Mouse (Mus musculus) CD4-positive, CD25-positive, alpha-beta regulatory T cell, adult 2 months (primary cell): ENCODE measurements around the gene Dnah12.
"Not testable (repeated sequence)": the region's sequence is repeated elsewhere in the genome, so short reads cannot be mapped to it uniquely, and the experiment has no call there.

Source experiments
- DNase-seq: peaks from one replicate; pipeline ENCODE4 v3.0.0-alpha.2; 2012; ENCODE audit warnings: low read depth, low spot score

The Dnah12 gene

DNA sequence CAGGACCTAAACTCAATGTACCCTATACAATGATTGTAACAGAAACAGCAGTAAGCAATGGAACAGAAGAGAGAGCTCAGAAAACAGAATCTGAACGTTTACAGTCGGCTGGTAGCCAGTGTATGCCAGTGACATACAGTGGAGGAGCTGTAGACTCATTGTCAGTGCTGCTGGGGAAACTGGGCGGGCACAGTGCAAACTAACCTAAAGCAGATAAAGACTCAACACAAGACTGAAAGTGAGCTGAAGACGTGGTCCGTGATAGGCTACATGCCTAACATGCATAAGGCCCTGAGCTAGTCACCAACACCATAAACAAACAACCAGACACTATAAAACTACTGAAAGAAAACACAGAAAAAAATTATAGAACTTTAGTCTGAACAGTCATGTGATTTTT, 188.6 kb downstream of the Dnah12 start:
- no peak for DNase-seq

DNA sequence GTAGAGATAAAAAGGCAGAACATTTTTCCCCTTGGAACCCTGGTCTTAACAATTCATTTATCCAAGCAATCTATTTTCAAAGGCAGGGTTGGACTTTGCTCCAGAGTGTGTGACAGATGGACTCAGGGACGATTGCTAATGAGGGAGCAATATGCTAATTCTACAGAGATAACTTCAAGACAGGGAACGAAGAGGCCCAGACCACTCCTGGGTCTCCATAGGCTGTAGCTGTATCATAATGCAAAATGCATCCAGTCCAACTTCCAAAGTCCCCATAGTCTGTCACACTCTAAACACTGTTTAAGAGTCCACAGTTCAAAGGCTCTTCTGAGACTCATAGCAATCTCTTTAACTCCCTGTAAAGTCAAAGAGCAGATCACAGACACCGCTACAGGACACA, 194.2 kb downstream of the Dnah12 start:
- DNase-seq: no peak

DNA sequence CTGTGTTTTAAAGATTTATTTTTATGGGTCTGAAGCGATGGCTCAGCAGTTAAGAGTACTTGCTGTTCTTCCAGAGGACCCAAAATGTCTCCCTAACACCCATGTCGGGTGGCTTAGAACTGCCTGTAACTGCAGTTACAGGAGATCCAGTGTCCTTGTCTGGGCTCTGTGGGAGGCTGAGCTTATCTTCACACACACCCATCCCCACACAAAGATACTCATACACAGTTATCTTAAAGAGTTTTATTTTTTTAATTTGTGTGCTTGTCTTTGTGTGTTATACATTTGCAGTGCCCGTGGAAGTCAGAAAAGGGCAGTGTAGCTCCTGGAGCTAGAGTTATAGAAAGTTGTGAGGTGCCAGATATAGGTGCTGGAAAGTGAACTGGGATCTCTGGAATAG, 197.7 kb downstream of the Dnah12 start:
- no peak for DNase-seq

DNA sequence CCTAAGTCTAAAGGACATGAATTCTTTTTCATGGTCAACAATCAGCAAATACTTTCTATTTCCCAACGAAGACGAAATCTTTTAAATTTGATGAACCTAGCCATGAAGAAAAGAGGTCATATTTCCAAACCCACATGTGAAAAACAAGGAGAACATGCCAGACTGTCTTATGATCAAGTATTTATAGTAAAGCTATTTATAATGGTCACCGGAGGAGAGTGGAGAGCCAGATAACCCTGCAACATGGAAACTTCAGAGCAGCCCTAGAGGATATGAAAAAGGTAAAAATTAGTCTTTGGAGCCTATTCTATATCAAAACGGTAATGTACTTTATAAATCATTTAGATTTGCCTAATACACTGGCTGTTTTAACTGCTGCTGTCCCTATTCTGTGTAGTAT, 201.3 kb downstream of the Dnah12 start, which contains the start of gene Asb14:
Gene Asb14 (plus strand): TSS at position 166 of the 400 bp plus-strand sequence.
- DNase-seq: no peak

DNA sequence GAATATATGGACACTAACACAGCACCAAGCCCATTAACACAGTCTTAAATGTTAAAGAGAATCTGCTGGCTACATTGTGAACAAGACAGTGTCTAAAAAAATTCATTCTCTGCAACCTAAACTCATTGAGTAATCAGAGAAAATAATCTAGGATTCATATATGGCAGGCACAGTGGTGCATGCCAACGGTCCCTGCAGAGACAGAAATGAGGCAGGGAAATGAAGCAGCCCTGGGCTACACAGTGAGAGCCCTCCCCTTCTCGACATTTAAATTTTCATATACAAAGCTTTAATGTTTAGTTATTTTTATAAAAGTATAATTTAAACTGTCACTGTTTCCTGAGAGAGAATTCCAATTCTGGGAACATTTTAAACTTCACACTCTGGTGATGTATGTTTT, 206.4 kb downstream of the Dnah12 start:
- no peak for DNase-seq

DNA sequence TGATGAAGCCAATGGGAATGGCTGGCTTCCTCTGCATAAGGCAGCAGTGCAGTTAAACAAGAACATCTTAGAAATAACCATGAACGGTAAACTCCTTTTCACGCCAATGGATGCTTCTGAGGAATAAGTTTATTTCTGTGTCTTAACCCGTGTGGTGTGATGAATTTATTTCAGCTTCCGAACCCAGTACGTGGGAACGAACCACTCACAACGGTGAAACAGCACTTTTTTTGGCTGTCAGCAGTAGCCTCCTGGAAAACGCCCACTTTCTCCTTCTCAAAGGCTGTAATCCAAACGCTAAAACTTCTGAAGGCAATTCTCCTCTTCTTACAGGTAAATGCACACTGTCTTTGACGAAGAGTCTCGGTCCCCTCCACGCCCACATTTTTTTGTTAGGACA, 207.8 kb downstream of the Dnah12 start:
- DNase-seq: no peak

DNA sequence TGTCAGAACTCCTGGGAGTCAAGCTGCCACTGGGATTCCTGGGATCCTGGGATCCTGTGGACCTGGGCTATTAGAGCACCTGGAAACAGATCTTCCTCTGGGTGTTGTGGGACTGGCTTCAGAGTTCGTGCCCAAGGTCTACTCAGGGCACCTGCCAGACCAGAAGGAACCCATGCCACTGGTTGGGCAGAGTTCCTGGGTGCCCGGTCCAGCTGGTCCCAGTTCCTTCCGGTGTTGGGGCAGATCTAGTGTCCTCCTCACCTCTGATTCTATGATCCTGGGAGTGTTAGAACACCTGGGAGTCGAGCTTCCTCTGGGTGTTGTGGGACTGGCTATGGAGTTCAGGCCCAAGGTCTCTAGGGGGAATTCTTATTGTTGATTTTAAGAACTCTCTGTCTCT, 214.3 kb downstream of the Dnah12 start:
- no peak for DNase-seq

DNA sequence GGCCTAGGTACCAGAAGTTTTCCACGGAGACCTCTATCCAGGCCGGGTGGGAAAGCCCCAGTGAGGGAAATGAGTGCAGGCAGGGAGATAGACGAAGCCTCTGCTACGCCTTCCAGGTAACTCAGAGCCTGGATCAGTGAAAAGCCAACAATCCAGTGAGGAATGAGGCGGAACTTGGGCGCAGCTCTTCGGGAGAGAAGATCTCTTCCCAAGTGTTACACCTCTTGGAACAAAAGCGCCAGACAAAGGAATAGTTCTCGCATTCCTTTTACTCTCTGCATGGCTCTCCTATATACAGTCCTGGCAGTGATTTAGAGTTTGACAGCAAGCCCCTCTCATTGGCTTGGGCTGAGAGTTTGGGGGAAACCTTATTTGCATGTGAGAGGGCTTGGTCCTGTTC, 217.4 kb downstream of the Dnah12 start:
- not testable (repeated sequence) for DNase-seq

DNA sequence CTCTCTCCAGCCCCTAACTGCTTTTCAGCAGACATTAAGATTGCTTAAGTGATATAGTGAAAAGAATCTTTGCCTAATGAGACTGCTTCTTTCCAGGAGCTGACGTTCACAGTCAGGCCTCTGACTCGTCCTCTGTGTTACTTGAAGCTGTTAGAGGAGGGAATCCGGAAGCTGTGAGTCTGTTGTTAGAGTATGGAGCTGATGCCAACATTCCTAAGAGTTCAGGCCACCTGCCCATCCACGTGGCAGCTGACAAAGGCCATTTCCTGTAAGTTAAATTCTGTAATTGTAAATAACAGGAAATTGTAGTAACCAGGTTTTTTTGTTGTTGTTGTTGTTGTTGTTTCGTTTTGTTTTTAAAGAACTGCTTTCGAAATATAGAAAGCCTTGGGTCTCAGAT, 218.1 kb downstream of the Dnah12 start:
- DNase-seq: no peak

DNA sequence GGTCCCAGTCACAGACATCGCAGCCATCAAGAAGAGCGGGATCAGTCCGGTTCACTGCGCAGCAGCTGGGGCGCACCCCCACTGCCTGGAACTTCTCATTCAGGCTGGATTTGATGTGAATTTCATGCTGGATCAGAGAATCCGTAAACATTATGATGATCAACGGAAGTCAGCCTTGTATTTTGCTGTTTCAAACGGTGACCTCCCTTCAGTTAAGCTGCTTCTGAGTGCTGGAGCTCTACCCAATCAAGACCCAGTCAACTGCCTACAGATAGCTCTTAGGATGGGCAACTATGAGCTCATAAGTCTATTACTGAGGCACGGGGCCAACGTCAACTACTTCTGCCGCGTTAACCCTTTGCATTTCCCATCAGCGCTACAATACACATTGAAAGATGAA, 218.8 kb downstream of the Dnah12 start:
- DNase-seq: no peak

DNA sequence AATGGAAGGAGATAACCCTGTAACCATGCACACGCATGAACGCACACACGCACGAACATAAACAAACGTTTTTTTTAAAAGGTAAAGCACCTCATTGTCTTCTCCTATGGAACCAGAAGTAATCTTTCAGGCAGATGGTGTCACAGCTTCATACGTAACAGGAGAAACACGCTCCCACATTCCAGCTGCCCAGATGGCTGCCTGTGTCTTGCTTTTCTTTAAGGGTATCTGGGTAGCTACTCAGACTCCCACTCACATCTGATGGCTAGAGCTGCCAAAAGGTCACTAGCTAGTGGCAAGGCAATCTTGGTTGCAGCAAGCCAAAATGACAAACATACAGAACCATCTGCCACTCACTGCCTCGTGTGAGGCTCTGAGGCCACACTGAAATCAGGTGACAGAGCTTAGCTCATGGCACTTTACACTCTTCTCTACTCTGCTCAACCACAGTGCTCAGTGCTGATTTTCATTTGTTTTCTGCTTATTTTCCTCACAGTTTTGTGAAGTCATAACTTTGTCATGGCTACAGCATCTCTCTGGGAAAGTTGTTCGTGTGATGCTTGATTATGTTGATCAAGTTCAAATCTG, 220.7 kb downstream of the Dnah12 start:
- DNase-seq: no peak

DNA sequence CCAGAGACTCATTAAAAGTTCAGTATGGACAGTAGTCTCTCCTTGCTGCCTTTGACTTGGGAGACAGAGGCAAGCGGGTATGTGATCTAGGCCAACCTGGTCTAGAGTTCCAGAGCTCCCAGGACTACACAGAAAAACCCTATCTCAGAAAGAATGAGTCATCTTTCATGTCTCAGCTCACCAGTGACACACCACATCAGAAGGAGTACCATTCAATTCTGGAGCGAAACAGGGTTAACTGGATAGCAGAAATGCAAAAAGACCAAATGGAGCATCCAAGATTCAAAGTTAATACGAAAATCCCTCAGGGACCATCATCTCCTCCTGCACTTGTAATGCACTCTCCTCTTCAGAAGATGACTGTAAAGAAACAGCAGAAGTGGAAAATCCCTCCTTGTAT, 226.2 kb downstream of the Dnah12 start:
- DNase-seq: no peak

DNA sequence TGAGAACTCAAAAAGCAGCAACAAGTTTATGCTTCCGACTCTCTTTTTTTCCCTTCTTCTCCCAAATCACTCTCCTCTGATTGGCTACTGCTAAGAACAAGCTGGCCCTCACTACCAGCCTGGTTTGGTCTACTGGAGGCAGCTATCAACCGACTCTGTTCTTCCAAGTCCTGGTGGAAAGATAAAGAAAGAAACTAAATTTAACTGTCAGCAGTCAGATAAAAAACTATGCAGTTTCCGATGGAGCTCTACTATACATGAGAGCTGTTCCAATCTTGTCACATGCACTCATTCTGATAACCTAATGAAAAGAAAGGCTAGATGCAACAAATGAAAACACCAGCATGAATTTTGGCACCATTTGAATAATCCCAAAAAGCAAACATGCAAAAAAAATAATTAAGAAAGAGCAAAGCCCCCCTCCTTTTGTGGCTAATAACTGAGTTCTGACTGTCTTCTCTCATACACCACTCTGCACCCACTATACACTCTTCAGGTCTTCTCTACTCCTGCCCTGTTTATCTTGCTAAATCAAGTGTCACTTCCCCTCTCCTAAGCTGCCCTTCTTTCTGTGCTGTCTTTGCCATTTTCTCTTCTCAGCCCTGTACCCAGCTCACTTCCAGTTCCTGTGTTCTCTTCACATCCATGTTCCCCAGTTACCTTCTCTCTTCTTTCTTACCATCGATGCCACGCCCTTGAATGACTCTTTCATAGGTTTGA, 230.8 kb downstream of the Dnah12 start:
- no peak for DNase-seq

DNA sequence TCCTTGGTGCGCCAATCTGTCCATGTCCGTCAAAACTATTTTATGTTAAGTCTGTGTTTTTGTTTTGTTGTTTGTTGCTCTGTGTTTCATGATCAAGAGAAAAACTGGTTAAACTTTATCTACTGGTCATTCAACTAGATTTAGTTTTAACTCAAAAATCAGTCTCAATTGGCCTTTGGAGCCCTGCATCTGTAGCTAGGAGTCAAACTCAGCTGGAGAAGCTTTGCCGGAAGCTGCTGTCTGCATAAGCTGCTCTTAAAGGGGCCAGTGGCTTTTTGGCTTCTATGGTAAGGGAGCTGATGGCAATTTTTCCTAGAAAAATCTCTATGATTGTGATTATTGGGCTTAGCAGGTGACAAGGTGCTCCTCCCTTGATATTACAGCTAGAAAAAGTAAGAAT, 241.8 kb downstream of the Dnah12 start:
- no peak for DNase-seq

DNA sequence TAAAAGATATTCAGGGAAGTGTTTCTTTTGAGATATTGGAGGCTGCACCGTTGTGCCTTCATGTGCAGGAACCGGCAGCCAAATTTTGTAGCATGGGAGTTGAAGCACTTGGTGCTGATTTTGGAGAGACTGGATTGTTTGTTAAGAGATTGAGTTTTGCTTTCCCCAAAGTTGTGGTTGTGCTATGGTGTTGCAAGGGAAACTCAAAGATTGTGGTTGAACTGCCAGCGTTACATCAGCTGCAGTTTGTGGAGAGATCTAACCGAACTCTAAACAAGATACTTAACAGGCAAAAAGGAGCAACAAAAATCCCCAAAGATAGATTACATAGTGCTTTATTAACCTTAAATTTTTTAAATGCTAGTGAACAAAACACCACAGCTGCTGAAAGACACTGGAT, 242.5 kb downstream of the Dnah12 start:
- no peak for DNase-seq
